Mouse (Mus musculus) embryonic facial prominence, embryonic 12.5 days (tissue): Measurements from ENCODE around the gene H2-Aa. TPM values are rescaled to one million over a fixed set of nuclear protein-coding genes. Genes with fewer than 3 reads are reported as not detected.

Experiments used
- ATAC-seq: fragments of 200-750 bp; cut with Nextera tagmentation; 2 replicates; pipeline ENCODE4 v1.8.0; 2017; ENCODE audit not compliant: insufficient number of reproducible peaks, insufficient read depth, low FRiP score, low TSS enrichment
- H3K27ac ChIP-seq: fragments of 300-500 bp; sonication (generic); 2 replicates; pipeline ENCODE4 v1.5.1; 2016; ENCODE audit warnings: mild to moderate bottlenecking
- H3K27me3 ChIP-seq: fragments of 300-500 bp; sonication (generic); 2 replicates; pipeline ENCODE4 v1.6.1; 2016; ENCODE audit warnings: mild to moderate bottlenecking, moderate library complexity
- H3K36me3 ChIP-seq: fragments of 300-500 bp; sonication (generic); 2 replicates; pipeline ENCODE4 v1.6.1; 2016; ENCODE audit warnings: mild to moderate bottlenecking
- H3K4me1 ChIP-seq: fragments of 300-500 bp; sonication (generic); 2 replicates; pipeline ENCODE4 v1.6.1; 2016
- H3K4me2 ChIP-seq: fragments of 300-500 bp; sonication (generic); replicated peaks from 2 replicates; pipeline ENCODE4 v1.6.1; 2016; ENCODE audit warnings: mild to moderate bottlenecking, moderate library complexity
- H3K4me3 ChIP-seq: fragments of 300-500 bp; sonication (generic); 2 replicates; pipeline ENCODE4 v1.5.1; 2016; ENCODE audit warnings: mild to moderate bottlenecking
- H3K9ac ChIP-seq: fragments of 300-500 bp; sonication (generic); 2 replicates; pipeline ENCODE4 v1.6.1; 2016; ENCODE audit warnings: mild to moderate bottlenecking, moderate library complexity
- H3K9me3 ChIP-seq: fragments of 300-500 bp; sonication (generic); 2 replicates; pipeline ENCODE4 v1.6.1; 2016; ENCODE audit warnings: mild to moderate bottlenecking, moderate library complexity
- WGBS: fragments of 180-500 bp; shearing (Covaris S2); methylation state at CpG from one replicate; pipeline ENCODE4 v1.1.7; 2016; 5-methylcytosine and 5-hydroxymethylcytosine counted together
- polyA plus RNA-seq: library from polyadenylated mRNA; unstranded; fragments of >200 nt; fragmentation: Nextera tagmentation; extraction: Ambion mirVana; gene quantifications from 2 replicates; pipeline ENCODE4 v1.2.1, GENCODE M21; 2016

The H2-Aa gene
- polyA plus RNA-seq, 1 experiment from 2014 or later = 0.19 TPM

DNA sequence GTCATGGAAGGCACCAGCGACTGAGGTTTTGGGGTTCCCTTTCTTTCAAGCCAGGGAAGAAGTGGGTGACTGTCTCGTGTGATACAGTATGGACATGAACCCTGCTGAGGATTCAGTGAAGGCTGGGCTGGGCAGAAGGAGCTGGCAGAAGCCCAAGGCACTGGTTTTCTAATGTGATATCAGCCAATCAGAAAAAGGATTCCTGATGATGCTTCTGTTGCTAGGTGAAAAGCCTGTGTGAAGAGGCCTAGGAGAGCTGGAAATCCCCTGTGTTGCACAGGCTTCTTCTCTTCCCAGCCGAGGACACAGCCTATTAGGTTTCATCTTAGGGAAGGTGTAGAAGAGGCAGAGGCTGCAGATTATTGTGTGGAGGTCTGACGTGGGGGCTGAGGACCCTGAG, 26.1 kb downstream of the H2-Aa start:
- no peak for ATAC-seq
- no peaks in the 10 kb centered on the region for H3K9me3 ChIP-seq
- H3K4me2 ChIP-seq = no peak overlapping the region
- no peak overlapping the region for H3K27ac ChIP-seq
- H3K9ac ChIP-seq = no peak overlapping the region
- 0 out of 2 replicates have a peak, but pooled peaks cover 6% of the 10 kb centered on the region for H3K4me1 ChIP-seq
- 30% methylated on average over 4 of the region's 4 CpGs for WGBS
- H3K4me3 ChIP-seq = no peak overlapping the region
- no peaks in the 10 kb centered on the region for H3K36me3 ChIP-seq
- H3K27me3 ChIP-seq = peaks cover 32% of the 10 kb centered on the region

- no peaks in the 10 kb centered on the region for H3K36me3 ChIP-seq
- no peak overlapping the region for H3K4me3 ChIP-seq
- 79% methylated on average over 5 of the region's 5 CpGs for WGBS
- H3K27ac ChIP-seq = no peak overlapping the region
- H3K9me3 ChIP-seq = no peaks in the 10 kb centered on the region
- no peak overlapping the region for H3K9ac ChIP-seq
- H3K4me1 ChIP-seq = 0 out of 2 replicates have a peak, but pooled peaks cover 6% of the 10 kb centered on the region
- H3K27me3 ChIP-seq = peaks cover 30% of the 10 kb centered on the region
- ATAC-seq = no peak
- H3K4me2 ChIP-seq = no peak overlapping the region
Observed at GRCm38 (mm10) chr17:34260551-34260950, 27.1 kb downstream of the H2-Aa start.

GRCm38 (mm10) chr17:34257594-34258375, 29.8 kb downstream of the H2-Aa start, which contains the start of gene H2-Ab1:
Gene H2-Ab1, plus strand, starts transcription at chr17:34257689.
- Histone ChIP-seq H3K36me3 (no peaks in the 10 kb centered on the region), H3K27me3 (peaks cover 6% of the 10 kb centered on the region; the same call in 1 of the 2 replicates), H3K4me3 (no peak within 1 kb of the TSS), H3K27ac (no peak within 1 kb of the TSS), H3K4me1 (no peaks in the 10 kb centered on the region), H3K9ac (no peak within 1 kb of the TSS), H3K9me3 (no peaks in the 10 kb centered on the region), H3K4me2 (no peak within 1 kb of the TSS)
- 73% methylated on average over 11 of the region's 11 CpGs for WGBS
- ATAC-seq = no peak

DNA sequence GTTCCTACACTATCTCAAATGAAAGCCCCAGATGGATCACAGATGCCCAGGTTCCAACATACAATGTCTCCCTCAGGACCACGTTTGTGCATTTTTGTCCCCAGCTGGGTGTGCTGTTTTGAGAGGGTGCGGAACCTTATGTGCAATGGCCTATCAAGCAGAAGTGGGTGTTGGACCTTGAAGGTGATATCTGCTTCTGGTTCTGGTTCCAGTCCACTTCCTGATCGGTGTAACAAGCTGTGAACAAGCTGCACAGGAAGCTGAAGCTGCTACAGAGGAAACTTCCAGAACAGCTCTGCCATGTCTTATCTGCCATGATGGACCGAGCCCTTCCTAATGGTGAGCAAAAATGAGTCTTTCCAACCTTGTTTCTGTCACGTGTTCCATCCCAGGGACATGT, 31.1 kb downstream of the H2-Aa start:
- H3K9ac ChIP-seq = no peak overlapping the region
- H3K9me3 ChIP-seq = no peaks in the 10 kb centered on the region
- no peak overlapping the region for H3K27ac ChIP-seq
- 87% methylated on average over 5 of the region's 5 CpGs for WGBS
- no peak overlapping the region for H3K4me2 ChIP-seq
- no peaks in the 10 kb centered on the region for H3K4me1 ChIP-seq
- no peaks in the 10 kb centered on the region for H3K36me3 ChIP-seq
- peaks cover 6% of the 10 kb centered on the region; the same call in 1 of the 2 replicates for H3K27me3 ChIP-seq
- no peak overlapping the region for H3K4me3 ChIP-seq
- no peak for ATAC-seq

DNA sequence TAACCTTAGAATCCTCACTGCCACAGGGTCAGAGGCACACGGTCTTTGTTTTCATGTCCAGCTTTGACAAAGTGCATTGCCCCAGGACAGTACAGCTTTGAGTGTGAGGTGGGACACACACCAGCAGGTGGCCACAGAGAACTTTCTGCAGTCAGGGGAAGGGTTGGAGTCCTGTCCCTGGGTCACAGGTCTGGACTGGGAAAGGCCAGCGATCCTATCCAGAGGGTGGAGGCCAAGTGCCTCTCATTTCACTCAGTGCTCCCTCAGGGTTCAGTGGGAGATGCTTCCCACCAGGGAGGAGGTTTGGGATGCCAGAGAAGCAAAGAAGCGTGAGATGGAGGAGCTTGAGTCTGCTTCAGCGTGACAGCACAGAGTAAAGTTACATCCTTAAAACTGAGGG, 36.0 kb downstream of the H2-Aa start:
- H3K9ac ChIP-seq = no peak overlapping the region
- H3K27ac ChIP-seq = no peak overlapping the region
- 47% methylated on average over 4 of the region's 4 CpGs for WGBS
- no peaks in the 10 kb centered on the region for H3K9me3 ChIP-seq
- H3K27me3 ChIP-seq = 0 out of 2 replicates have a peak, but pooled peaks cover 5% of the 10 kb centered on the region
- H3K36me3 ChIP-seq = no peaks in the 10 kb centered on the region
- H3K4me1 ChIP-seq = no peaks in the 10 kb centered on the region
- ATAC-seq = no peak
- no peak overlapping the region for H3K4me2 ChIP-seq
- no peak overlapping the region for H3K4me3 ChIP-seq

DNA sequence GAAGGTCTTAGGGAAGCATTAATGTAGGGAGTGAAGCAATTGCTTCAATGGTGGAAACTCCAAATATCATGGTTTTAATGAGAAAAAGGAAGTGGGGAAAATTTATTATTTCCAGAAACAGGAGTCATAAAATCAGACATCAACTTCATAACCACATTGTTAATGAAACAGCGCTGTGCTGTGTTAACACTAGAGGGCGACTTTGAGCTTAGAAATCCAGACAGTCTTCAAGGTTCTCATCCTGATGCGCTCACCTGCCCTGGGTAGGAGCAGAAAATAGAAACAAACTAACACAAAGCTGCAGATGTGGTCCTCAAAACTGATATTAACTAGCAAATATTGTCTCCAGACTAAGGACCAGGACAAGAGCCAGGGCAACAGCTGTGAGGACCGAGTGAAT, 37.7 kb downstream of the H2-Aa start:
- Histone ChIP-seq H3K9me3 (no peaks in the 10 kb centered on the region), H3K4me1 (no peaks in the 10 kb centered on the region), H3K4me3 (no peak overlapping the region), H3K27me3 (0 out of 2 replicates have a peak, but pooled peaks cover 5% of the 10 kb centered on the region), H3K27ac (no peak overlapping the region), H3K36me3 (no peaks in the 10 kb centered on the region), H3K9ac (no peak overlapping the region), H3K4me2 (no peak overlapping the region)
- no peak for ATAC-seq
- WGBS = 12% methylated on average over 4 of the region's 4 CpGs

- no peak overlapping the region for H3K4me3 ChIP-seq
- H3K36me3 ChIP-seq = no peaks in the 10 kb centered on the region
- 48% methylated on average over 3 of the region's 3 CpGs for WGBS
- no peak overlapping the region for H3K4me2 ChIP-seq
- H3K27me3 ChIP-seq = 0 out of 2 replicates have a peak, but pooled peaks cover 5% of the 10 kb centered on the region
- H3K4me1 ChIP-seq = no peaks in the 10 kb centered on the region
- no peak overlapping the region for H3K9ac ChIP-seq
- ATAC-seq = no peak
- H3K9me3 ChIP-seq = no peaks in the 10 kb centered on the region
- no peak overlapping the region for H3K27ac ChIP-seq
Observed at GRCm38 (mm10) chr17:34249361-34249760, 38.3 kb downstream of the H2-Aa start.

DNA sequence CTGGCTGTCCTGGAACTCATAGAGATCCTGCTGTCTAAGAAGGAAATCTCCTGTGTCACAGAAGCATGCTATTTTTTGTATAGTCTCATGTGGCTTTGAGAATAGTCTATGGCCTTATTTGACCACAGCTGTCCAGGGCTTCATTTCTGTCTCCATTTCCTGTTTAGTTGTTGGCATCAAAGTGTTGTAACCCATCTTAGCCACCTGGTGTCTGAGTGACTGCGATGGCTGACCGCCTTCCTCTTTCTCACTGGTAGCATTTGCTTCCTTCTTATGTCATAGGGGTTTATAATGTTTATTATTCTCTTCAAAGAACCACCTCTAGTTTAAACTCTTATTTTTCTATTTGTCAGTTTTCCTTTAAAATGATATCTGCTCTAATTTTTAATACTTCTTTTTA, 38.9 kb downstream of the H2-Aa start:
- Histone ChIP-seq H3K4me2 (no peak overlapping the region), H3K9me3 (no peaks in the 10 kb centered on the region), H3K9ac (no peak overlapping the region), H3K27ac (no peak overlapping the region), H3K4me1 (no peaks in the 10 kb centered on the region), H3K4me3 (no peak overlapping the region), H3K36me3 (no peaks in the 10 kb centered on the region), H3K27me3 (0 out of 2 replicates have a peak, but pooled peaks cover 5% of the 10 kb centered on the region)
- no peak for ATAC-seq
- 68% methylated on average over 2 of the region's 2 CpGs for WGBS

- no peak for ATAC-seq
- H3K4me1 ChIP-seq = no peaks in the 10 kb centered on the region
Observed at GRCm38 (mm10) chr17:34247047-34247446, 40.6 kb downstream of the H2-Aa start.

DNA sequence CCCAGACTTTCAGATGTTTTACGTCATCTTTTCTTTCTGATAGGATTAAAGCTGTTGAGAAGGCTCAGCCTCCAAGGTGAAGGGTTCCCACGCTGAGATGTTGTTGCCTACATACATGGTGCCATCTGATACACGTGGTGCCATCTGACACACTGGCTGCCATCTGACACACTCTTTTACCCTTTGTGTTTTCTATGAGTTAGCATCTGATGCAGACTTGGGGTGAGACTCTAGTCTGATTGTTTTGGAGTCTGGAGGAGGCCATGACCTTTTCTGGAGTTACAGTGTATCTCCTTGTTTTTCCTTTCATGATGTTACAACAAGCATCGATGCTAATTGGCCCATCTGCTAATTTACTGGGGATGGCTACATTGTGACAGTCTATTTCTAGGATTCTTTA, 43.0 kb downstream of the H2-Aa start:
- no peak for ATAC-seq
- H3K4me2 ChIP-seq = no peak overlapping the region

More at GRCm38 (mm10) chr17:34247047-34247446, 40.6 kb downstream of the H2-Aa start:
- 0 out of 2 replicates have a peak, but pooled peaks cover 5% of the 10 kb centered on the region for H3K27me3 ChIP-seq
- 89% methylated on average over 3 of the region's 3 CpGs for WGBS
- H3K9ac ChIP-seq = no peak overlapping the region
- H3K36me3 ChIP-seq = no peaks in the 10 kb centered on the region
- no peak overlapping the region for H3K4me2 ChIP-seq
- H3K27ac ChIP-seq = no peak overlapping the region
- no peak overlapping the region for H3K4me3 ChIP-seq
- no peaks in the 10 kb centered on the region for H3K9me3 ChIP-seq

GRCm38 (mm10) chr17:34240916-34241315, 46.7 kb downstream of the H2-Aa start:
- Histone ChIP-seq H3K27ac (no peak overlapping the region), H3K4me1 (no peaks in the 10 kb centered on the region), H3K4me2 (no peak overlapping the region), H3K27me3 (no peaks in the 10 kb centered on the region), H3K4me3 (no peak overlapping the region), H3K9ac (no peak overlapping the region), H3K9me3 (no peaks in the 10 kb centered on the region), H3K36me3 (no peaks in the 10 kb centered on the region)
- no peak for ATAC-seq
- WGBS = 72% methylated on average over 6 of the region's 6 CpGs

More for the DNA sequence above, 43.0 kb downstream of the H2-Aa start:
- H3K4me1 ChIP-seq = no peaks in the 10 kb centered on the region
- WGBS = 69% methylated on average over 4 of the region's 4 CpGs
- H3K36me3 ChIP-seq = no peaks in the 10 kb centered on the region
- no peak overlapping the region for H3K27ac ChIP-seq
- 0 out of 2 replicates have a peak, but pooled peaks cover 5% of the 10 kb centered on the region for H3K27me3 ChIP-seq
- H3K4me3 ChIP-seq = no peak overlapping the region
- no peaks in the 10 kb centered on the region for H3K9me3 ChIP-seq
- no peak overlapping the region for H3K9ac ChIP-seq

DNA sequence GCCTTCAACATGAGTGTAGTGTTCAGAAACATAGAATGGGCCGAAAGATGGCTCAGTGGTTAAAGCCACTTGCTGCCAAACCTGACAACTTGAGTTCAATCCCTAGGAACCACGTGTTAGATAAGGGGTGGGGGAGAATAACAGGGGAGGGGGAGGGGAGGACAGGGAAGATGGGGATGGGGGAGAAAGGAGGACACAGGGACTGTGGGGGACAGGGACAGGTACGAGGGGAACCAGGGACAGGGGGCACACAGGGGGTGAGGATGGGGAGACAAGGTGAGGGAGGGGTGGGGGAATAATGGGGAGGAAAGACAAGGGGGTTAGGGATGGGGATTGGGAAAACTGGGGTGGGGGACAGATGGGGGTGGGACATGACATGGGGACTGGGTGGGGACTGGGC, 47.3 kb downstream of the H2-Aa start:
- no peak overlapping the region for H3K27ac ChIP-seq
- WGBS = 64% methylated on average over 3 of the region's 3 CpGs
- no peak overlapping the region for H3K4me3 ChIP-seq
- no peaks in the 10 kb centered on the region for H3K27me3 ChIP-seq
- H3K36me3 ChIP-seq = no peaks in the 10 kb centered on the region
- no peaks in the 10 kb centered on the region for H3K4me1 ChIP-seq
- ATAC-seq = no peak
- H3K9me3 ChIP-seq = no peaks in the 10 kb centered on the region
- H3K9ac ChIP-seq = no peak overlapping the region
- no peak overlapping the region for H3K4me2 ChIP-seq
